Mouse (Mus musculus) lung, postnatal 0 days (tissue): ENCODE measurements around the gene Milr1. TPM values are rescaled to one million over a fixed set of nuclear protein-coding genes. Genes with fewer than 3 reads are reported as not detected.

Source experiments
- ATAC-seq: fragments of 200-750 bp; cut with Nextera tagmentation; 2 replicates; pipeline ENCODE4 v1.8.0; 2017; ENCODE audit warnings: moderate library complexity
- DNase-seq: peaks from one replicate; pipeline ENCODE4 v3.0.0-alpha.2; 2016; ENCODE audit warnings: low spot score
- H3K27ac ChIP-seq: fragments of 300-500 bp; sonication (generic); 2 replicates; pipeline ENCODE4 v1.5.1; 2014; ENCODE audit warnings: antibody characterized with exemption, mild to moderate bottlenecking, low read length, mixed read lengths
- H3K27me3 ChIP-seq: fragments of 300-500 bp; sonication (generic); replicated peaks from 2 replicates; pipeline ENCODE4 v1.6.1; 2014; ENCODE audit warnings: low read length, mixed read lengths; ENCODE audit not compliant: insufficient read depth
- H3K36me3 ChIP-seq: fragments of 300-500 bp; sonication (generic); 2 replicates; pipeline ENCODE4 v1.6.1; 2014; ENCODE audit warnings: low read length, mixed read lengths; ENCODE audit not compliant: insufficient read depth
- H3K4me1 ChIP-seq: fragments of 300-500 bp; sonication (generic); 2 replicates; pipeline ENCODE4 v1.6.1; 2014; ENCODE audit warnings: antibody characterized with exemption, low read depth, low read length, mixed read lengths; ENCODE audit not compliant: insufficient read depth
- H3K4me2 ChIP-seq: fragments of 300-500 bp; sonication (generic); replicated peaks from 2 replicates; pipeline ENCODE4 v1.6.1; 2014; ENCODE audit warnings: low read depth, mild to moderate bottlenecking, low read length, moderate library complexity, mixed read lengths
- H3K4me3 ChIP-seq: fragments of 300-500 bp; sonication (generic); 2 replicates; pipeline ENCODE4 v1.5.1; 2014; ENCODE audit warnings: low read depth, low read length
- H3K9ac ChIP-seq: fragments of 300-500 bp; sonication (generic); replicated peaks from 2 replicates; pipeline ENCODE4 v1.6.1; 2014; ENCODE audit warnings: low read depth, mild to moderate bottlenecking
- H3K9me3 ChIP-seq: fragments of 300-500 bp; sonication (generic); 2 replicates; pipeline ENCODE4 v1.6.1; 2016; ENCODE audit warnings: low read length, mixed read lengths
- CTCF ChIP-seq: IDR thresholded peaks from 2 replicates; pipeline ENCODE4 v1.5.1; 2016; ENCODE audit warnings: antibody characterized with exemption, mild to moderate bottlenecking
- EP300 ChIP-seq: IDR thresholded peaks from 2 replicates; pipeline ENCODE4 v1.6.1; 2016; ENCODE audit warnings: antibody characterized with exemption, mild to moderate bottlenecking, control low read depth
- WGBS: fragments of 180-500 bp; shearing (Covaris S2); extraction: QIAGEN DNeasy Blood & Tissue Kit; methylation state at CpG from one replicate; pipeline ENCODE4 v1.1.7; 2014; 5-methylcytosine and 5-hydroxymethylcytosine counted together
- microRNA-seq: library from miRNA; unstranded; fragments of <30 nt; microRNA quantifications from one replicate; pipeline ENCODE4, GENCODE M21; 2016
- polyA plus RNA-seq: library from polyadenylated mRNA; unstranded; fragments of >200 nt; fragmentation: Nextera tagmentation; extraction: Ambion mirVana; gene quantifications from 2 replicates; pipeline ENCODE4 v1.2.1, GENCODE M21; 2015

The Milr1 gene
- polyA plus RNA-seq, 1 experiment from 2014 or later = 4.1 TPM

GRCm38 (mm10) chr11:106815761-106816160 is 64.7 kb downstream of the Milr1 start:
- Histone ChIP-seq H3K27me3 (no peaks in the 10 kb centered on the region), H3K9ac (no peak overlapping the region), H3K9me3 (no peaks in the 10 kb centered on the region), H3K4me3 (no peak overlapping the region), H3K4me2 (no peak overlapping the region), H3K4me1 (no peaks in the 10 kb centered on the region), H3K36me3 (peaks cover 13% of the 10 kb centered on the region; the same call in 1 of the 2 replicates), H3K27ac (no peak overlapping the region)
- TF ChIP-seq EP300 = no peak
- no peak for TF ChIP-seq CTCF
- no peak for ATAC-seq
- 43% methylated on average over 2 of the region's 2 CpGs for WGBS
- DNase-seq = no peak

GRCm38 (mm10) chr11:106816316-106816715 is 65.3 kb downstream of the Milr1 start:
- no peak overlapping the region for H3K27ac ChIP-seq
- TF ChIP-seq CTCF = no peak
- TF ChIP-seq EP300 = no peak
- DNase-seq = no peak

GRCm38 (mm10) chr11:106817156-106817555 is 66.1 kb downstream of the Milr1 start:
- Histone ChIP-seq H3K4me2 (no peak overlapping the region), H3K9ac (no peak overlapping the region), H3K36me3 (peaks cover 13% of the 10 kb centered on the region; the same call in 1 of the 2 replicates), H3K9me3 (no peaks in the 10 kb centered on the region), H3K27ac (no peak overlapping the region), H3K27me3 (no peaks in the 10 kb centered on the region), H3K4me1 (no peaks in the 10 kb centered on the region), H3K4me3 (no peak overlapping the region)
- WGBS = 91% methylated on average over 3 of the region's 3 CpGs
- TF ChIP-seq EP300 (no peak), CTCF (no peak)
- ATAC-seq = no peak
- no peak for DNase-seq

More at GRCm38 (mm10) chr11:106816316-106816715, 65.3 kb downstream of the Milr1 start:
- Histone ChIP-seq H3K4me3 (no peak overlapping the region), H3K9me3 (no peaks in the 10 kb centered on the region), H3K27me3 (no peaks in the 10 kb centered on the region), H3K4me2 (no peak overlapping the region), H3K36me3 (peaks cover 13% of the 10 kb centered on the region; the same call in 1 of the 2 replicates), H3K4me1 (no peaks in the 10 kb centered on the region), H3K9ac (no peak overlapping the region)
- no peak for ATAC-seq
- WGBS = 75% methylated on average over 7 of the region's 7 CpGs

- Histone ChIP-seq H3K36me3 (peaks cover 15% of the 10 kb centered on the region; the same call in 1 of the 2 replicates), H3K4me2 (no peak overlapping the region), H3K9ac (no peak overlapping the region), H3K9me3 (no peaks in the 10 kb centered on the region), H3K27me3 (no peaks in the 10 kb centered on the region), H3K27ac (no peak overlapping the region), H3K4me1 (no peaks in the 10 kb centered on the region), H3K4me3 (no peak overlapping the region)
- ATAC-seq = no peak
- no peak for DNase-seq
- no peak for TF ChIP-seq CTCF
- TF ChIP-seq EP300 = no peak
- WGBS = 79% methylated on average over 6 of the region's 6 CpGs
Observed at GRCm38 (mm10) chr11:106817808-106818207, 66.8 kb downstream of the Milr1 start.

- no peak overlapping the region for H3K4me2 ChIP-seq
- peaks cover 15% of the 10 kb centered on the region; the same call in 1 of the 2 replicates for H3K36me3 ChIP-seq
- no peak for TF ChIP-seq EP300
- no peak overlapping the region for H3K27ac ChIP-seq
- H3K9ac ChIP-seq = no peak overlapping the region
- ATAC-seq (no peak), DNase-seq (no peak)
- no peaks in the 10 kb centered on the region for H3K4me1 ChIP-seq
- no peaks in the 10 kb centered on the region for H3K27me3 ChIP-seq
- no peak overlapping the region for H3K4me3 ChIP-seq
- 36% methylated on average over 9 of the region's 9 CpGs for WGBS
- no peaks in the 10 kb centered on the region for H3K9me3 ChIP-seq
Observed at GRCm38 (mm10) chr11:106818341-106818740, 67.3 kb downstream of the Milr1 start.

Small RNA genes within 50 kb of the gene (microRNA-seq; reads per million reads assigned to microRNA genes)
- not detected for gene Gm25994
- gene Mir3064 = 5.1 reads per million, percentile 15 among the genes with 10 or more reads in this experiment

Other genes with a start within 250 kb of the Milr1 start
- 8.9 and 9.6 TPM in 2 replicates for gene Tex2, start 137.8 kb upstream of the Milr1 start, polyA plus RNA-seq
- gene Pecam1, start 598 bp upstream of the Milr1 start, polyA plus RNA-seq = 163 and 172 TPM in 2 replicates
- 9.0 and 9.1 TPM in 2 replicates for gene Polg2, start 28.3 kb downstream of the Milr1 start, polyA plus RNA-seq
- gene Ddx5, start 38.0 kb downstream of the Milr1 start, polyA plus RNA-seq = 296 and 352 TPM in 2 replicates
- 9.5 and 12.1 TPM in 2 replicates for gene Cep95, start 38.0 kb downstream of the Milr1 start, polyA plus RNA-seq
- 20.0 and 22.3 TPM in 2 replicates for gene Smurf2, start 169.5 kb downstream of the Milr1 start, polyA plus RNA-seq
- gene Kpna2, start 248.3 kb downstream of the Milr1 start, polyA plus RNA-seq = 83.6 and 97.1 TPM in 2 replicates